Mouse (Mus musculus): ENCODE measurements around the gene Dnajc12. TPM values are rescaled to one million over a fixed set of nuclear protein-coding genes. Genes with fewer than 3 reads are reported as not detected.
"Not testable (repeated sequence)": the region's sequence is repeated elsewhere in the genome, so short reads cannot be mapped to it uniquely, and the experiment has no call there.

Dnajc12 gene
- total RNA-seq (2021): 1 to 10 TPM; 7.8 to 8.7 TPM

- intact Hi-C loops (cut with DNase I): loop anchor here (2.0 to 5.0 kb wide), 2 partner anchors 44 to 140 kb away; partner anchors contain the start of gene Herc4
- DNase-seq: peak; percentile 89 to 91
These were observed at the start of gene Dnajc12 for GRCm38 (mm10) chr10:63382372-63383279. TSS of gene Dnajc12 (plus strand) at chr10:63382443.

- intact Hi-C loops (cut with DNase I): no loop called here
- no peak for DNase-seq
These were observed 45.3 kb upstream of the Dnajc12 start for GRCm38 (mm10) chr10:63336901-63337300.

- no peak for DNase-seq
- intact Hi-C loops (cut with DNase I): no loop called here
These were observed 44.9 kb upstream of the Dnajc12 start for GRCm38 (mm10) chr10:63337326-63337725.

DNA sequence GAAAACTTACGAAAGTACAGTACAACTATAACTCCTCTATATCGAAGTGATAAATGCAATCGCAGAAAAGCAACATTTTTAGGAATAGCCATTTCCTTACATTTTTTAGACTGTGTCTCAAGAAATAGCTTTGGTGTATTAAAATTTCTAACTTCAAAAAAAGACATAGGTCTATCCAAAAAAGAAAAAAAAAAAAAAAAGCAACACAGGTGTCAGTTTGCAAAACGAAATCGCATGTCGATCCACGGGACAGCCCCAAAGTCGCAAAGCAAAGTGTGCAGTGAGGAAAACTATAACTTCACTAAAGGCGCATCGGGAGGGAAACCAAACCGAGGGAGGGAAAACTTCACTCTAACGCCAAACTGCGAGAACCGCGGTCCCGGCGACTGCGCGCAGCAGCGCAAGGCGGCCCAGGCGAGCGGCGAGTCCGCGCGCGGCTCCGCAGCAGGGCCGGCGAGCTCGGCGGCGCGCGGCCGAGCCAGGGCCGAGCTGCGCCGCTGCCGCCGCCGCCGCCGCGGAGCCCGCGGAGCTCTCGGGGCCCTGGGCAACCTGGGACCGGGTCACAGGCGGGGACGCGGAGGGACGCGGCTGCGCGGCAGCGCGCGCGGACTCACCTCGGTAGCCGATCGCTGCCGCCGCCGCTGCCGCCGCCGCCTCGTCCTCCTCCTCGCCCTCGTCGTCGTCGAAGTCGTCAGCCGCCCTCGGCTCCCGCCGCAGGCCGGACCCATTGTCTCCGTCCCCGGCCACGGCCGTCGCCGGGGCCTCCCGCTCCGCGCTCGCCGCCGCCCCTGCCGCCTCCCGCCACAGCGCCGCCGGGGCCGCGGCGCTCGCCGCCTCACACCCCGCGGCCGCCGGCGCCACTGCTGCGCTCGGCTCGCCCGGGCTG is 44.0 kb upstream of the Dnajc12 start:
- intact Hi-C loops (cut with DNase I): loop anchor here (2.0 kb wide), 1 partner anchor 45 kb away; the partner anchor contains the start of gene Dnajc12

GRCm38 (mm10) chr10:63338914-63339643 is 43.2 kb upstream of the Dnajc12 start:
- intact Hi-C loops (cut with DNase I): loop anchor here (2.0 kb wide), 1 partner anchor 44 kb away; the partner anchor contains the start of gene Dnajc12
- DNase-seq: peak; percentile 91 to 93

More for the DNA sequence above, 44.0 kb upstream of the Dnajc12 start:
- peak; percentile 67 to 69 for DNase-seq

- DNase-seq: no peak
- intact Hi-C loops (cut with DNase I): no loop called here
These were observed 40.9 kb upstream of the Dnajc12 start for GRCm38 (mm10) chr10:63341351-63341750.

GRCm38 (mm10) chr10:63344751-63345150 is 37.5 kb upstream of the Dnajc12 start:
- intact Hi-C loops (cut with DNase I): no loop called here
- no peak for DNase-seq

- DNase-seq: no peak
These were observed 34.0 kb upstream of the Dnajc12 start for GRCm38 (mm10) chr10:63348291-63348690.

DNA sequence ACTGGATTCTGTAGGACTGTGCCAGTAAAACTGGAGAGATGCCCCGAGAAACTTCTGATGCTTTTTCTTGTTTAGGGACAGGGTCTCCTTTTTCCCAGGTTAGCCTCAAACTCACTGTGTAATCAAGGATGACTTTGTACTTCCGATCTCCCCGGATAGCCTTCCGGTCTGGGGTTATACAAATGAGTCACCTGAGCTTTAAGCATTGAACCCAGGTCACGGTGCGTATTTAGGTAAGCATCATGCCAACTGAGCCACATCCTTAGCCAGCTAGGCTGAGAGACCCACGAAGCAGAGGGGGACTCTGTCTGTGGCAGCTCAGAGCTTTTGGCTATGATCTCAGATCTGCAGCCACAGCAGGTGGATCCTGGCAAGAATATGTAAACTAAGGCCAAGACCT is 31.6 kb upstream of the Dnajc12 start:
- intact Hi-C loops (cut with DNase I): no loop called here

More at GRCm38 (mm10) chr10:63348291-63348690, 34.0 kb upstream of the Dnajc12 start:
- intact Hi-C loops (cut with DNase I): no loop called here

DNA sequence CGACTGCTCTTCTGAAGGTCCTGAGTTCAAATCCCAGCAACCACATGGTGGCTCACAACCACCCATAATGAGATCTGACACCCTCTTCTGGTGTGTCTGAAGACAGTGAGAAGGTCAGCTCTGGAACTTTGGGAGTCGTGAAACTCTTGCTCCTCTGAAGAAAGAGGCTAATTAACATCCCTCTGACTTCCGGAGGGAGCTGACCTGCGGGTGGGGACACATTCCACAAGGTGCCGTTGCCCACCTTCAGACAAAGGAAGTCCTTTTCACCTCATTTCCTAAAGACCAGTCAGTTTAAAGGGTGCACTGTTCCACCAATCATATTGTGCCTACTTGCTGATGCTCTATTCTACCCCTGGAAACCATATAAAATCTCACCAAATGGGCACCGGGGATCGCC is 31.1 kb upstream of the Dnajc12 start:
- intact Hi-C loops (cut with DNase I): not testable (repeated sequence)

More for the DNA sequence above, 31.6 kb upstream of the Dnajc12 start:
- DNase-seq: no peak

GRCm38 (mm10) chr10:63352111-63352510 is 30.1 kb upstream of the Dnajc12 start:
- intact Hi-C loops (cut with DNase I): no loop called here
- DNase-seq: no peak

More for the DNA sequence above, 31.1 kb upstream of the Dnajc12 start:
- DNase-seq: not testable (repeated sequence)

DNA sequence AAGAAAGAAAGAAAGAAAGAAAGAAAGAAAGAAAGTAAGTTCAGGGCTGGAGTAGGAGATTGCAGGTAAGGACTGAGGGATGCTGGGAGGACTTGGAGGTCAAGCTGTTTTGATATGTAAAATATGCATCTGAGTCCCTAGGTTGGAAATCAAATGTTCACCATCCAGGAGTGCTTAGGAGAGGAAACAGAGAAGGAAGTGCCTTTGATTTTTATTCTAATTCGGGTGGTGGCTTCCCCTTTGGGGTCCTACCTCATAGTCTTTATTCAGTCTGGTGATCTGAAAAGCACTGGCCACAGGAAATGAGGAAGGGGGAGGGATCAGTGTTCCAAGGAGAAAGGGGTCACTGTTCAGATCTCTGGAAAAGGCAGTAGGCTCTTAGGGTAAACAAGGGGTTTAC is 21.7 kb upstream of the Dnajc12 start:
- intact Hi-C loops (cut with DNase I): no loop called here
- DNase-seq: no peak

DNA sequence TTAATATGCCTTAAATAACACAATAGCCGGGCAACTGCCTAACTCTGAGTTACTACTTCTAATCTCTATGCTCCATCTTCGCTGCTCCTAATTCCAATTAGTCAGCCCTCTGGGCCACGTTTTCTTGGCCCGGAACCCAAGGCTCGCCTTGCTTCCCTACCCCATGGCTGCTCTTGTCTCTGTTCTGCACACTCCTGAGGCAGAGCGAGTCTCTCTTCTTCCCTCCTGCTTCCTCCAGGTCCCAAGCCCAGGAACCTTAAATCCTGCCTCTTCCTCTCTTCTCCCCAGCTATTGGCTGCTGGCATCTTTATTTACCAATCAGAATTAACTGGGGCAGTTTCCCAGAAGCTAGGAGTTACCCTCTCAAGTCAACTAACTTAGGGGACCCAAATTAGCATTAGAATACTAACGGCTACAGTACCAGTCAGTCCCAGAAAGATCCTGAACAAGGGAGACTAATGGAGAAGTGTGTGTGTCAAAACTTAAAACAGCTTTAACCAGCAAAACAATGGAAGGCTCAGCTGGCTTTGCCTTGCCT is 16.3 kb upstream of the Dnajc12 start:
- intact Hi-C loops (cut with DNase I): no loop called here
- DNase-seq: no peak

DNA sequence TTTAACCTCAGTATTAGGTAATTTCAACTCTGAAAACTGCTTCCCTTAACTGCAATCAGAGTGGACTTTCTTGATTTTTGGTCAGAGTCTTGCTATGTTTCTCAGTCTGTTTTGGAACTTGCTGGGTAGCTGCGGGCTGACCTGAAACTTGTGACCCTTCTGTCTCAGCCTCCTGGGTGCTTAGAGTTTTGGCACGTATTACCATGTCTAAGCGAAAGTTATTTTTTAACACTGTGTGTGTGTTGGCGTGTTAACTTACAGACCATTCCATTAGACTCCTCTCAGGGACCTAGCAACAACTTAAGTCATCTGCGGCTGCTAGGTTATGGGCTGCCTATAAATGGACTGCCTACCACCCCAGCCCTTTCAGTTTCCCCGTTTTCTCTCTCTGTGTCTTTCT is 14.9 kb upstream of the Dnajc12 start:
- intact Hi-C loops (cut with DNase I): no loop called here
- DNase-seq: no peak

DNA sequence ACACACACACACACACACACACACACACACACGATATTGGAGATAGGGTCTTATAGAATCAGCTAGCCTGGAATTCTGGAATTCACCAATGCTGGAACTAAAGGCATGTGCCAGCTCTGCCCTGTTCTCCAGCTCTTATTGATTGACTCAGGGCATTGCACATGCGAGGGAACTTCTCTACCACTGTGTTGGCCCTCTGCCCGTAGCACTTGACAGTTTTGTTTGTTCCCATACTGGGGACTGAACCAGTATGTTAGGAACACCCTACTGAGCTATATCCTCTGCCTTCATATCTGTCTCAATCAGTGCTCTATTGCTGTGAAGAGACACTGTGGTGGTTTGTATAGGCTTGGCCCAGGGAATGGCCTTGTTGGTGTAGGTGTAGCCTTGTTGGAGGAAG is 14.2 kb upstream of the Dnajc12 start:
- DNase-seq: no peak
- intact Hi-C loops (cut with DNase I): no loop called here

GRCm38 (mm10) chr10:63376303-63376702 is 5.9 kb upstream of the Dnajc12 start:
- intact Hi-C loops (cut with DNase I): loop anchor here (2.0 kb wide), 1 partner anchor 68 kb away; no protein-coding TSS in a partner anchor
- DNase-seq: no peak

- DNase-seq: peak; percentile 61 to 81
- intact Hi-C loops (cut with DNase I): loop anchor here (1.0 to 2.0 kb wide), 2 partner anchors 69 to 224 kb away; no protein-coding TSS in a partner anchor
These were observed 4.8 kb upstream of the Dnajc12 start for GRCm38 (mm10) chr10:63377468-63377867.

DNA sequence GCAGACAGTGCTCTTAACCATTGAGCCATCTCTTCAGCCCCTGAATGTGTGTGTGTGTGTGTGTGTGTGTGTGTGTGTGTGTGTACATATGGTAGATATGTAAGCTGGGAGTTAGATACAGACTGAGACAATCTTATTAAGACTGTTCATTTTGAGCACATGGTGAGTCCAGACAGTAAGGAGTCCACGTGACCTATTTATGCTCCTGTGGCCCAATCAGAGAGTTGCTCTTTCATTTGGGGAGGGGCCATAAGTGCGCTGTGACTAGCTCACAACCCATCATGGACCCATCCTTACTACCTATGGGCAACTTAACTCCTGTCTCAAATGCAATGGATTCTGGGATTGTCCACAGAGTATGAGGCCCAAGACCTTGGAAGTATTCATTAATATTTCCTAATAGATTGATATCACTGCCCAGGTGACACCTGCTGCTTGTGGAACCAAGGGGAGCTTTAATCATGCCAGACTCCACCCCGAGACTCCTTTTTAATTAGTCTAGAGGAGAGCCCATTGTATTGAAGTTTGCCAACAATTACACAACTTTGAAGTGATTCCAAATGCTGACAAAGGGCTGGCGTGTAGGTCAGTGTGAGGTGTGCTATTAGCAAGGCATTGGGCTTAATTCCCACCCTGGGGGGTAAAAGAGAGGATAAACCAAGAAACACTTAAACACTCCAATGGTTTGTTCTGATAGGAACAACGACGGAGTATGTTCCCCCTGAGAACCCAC is 3.1 kb upstream of the Dnajc12 start:
- no peak for DNase-seq
- intact Hi-C loops (cut with DNase I): no loop called here

Measured in heart, postnatal 10 days (tissue).